Mouse (Mus musculus): Measurements from ENCODE around the gene Wfdc17. TPM values are rescaled to one million over a fixed set of nuclear protein-coding genes. Genes with fewer than 3 reads are reported as not detected.

Wfdc17 gene
- polyA plus RNA-seq, 1 experiment from 2014 or later: 0.59 TPM

DNA sequence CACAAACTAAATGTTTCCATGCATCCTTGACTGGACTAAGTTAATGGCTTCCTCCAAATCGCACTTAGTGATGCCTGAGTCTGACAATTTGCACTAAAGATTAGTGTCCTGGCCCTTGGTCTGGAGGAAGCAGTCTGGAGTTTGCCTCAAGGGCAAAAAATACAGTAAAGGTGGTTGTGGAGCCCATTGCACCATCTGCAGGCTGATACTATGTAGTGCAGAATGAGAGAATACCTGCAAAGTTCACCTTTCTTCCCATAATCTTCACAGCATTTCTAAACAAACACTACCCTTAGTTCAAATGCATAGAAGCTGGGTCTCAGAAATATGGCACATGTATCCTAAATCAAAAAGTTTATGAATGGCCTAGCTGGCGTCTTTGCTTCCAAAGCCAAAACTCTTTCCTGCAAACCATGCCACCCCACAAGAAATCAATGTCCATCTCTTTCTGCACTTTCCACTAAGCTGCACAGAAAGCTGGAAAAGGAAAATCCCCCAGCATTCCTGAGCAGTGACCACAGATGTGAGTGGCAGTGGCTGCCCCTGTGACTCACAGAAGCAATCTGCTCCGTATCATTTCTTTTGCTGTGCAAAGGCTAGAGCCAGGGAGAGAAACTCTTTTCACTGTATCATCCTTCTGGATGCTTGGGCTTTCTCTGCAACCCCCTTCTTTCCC, 25.1 kb downstream of the Wfdc17 start:
- no peak overlapping the region for H3K9ac ChIP-seq (replicated peaks; ENCODE audit: low read length)
- no peaks in the 10 kb centered on the region for H3K4me1 ChIP-seq (ENCODE audit: control insufficient read depth, insufficient read depth, low read length)
- H3K27me3 ChIP-seq (ENCODE audit: control insufficient read depth, insufficient read depth, low read length): no peaks in the 10 kb centered on the region
- DNase-seq (ENCODE audit: low spot score) (no peak), ATAC-seq (replicated peaks; ENCODE audit: insufficient number of reproducible peaks, low FRiP score, low TSS enrichment, low read depth) (no peak)
- H3K4me2 ChIP-seq (ENCODE audit: low read depth, low read length): no peak overlapping the region
- H3K9me3 ChIP-seq (replicated peaks; ENCODE audit: control insufficient read depth, low read length): no peaks in the 10 kb centered on the region
- H3K4me3 ChIP-seq (ENCODE audit: low read depth, low read length): no peak overlapping the region
- no peak overlapping the region for H3K27ac ChIP-seq (replicated peaks; ENCODE audit: low read depth, low read length)
- no peaks in the 10 kb centered on the region for H3K36me3 ChIP-seq (replicated peaks; ENCODE audit: control insufficient read depth, insufficient read depth, low read depth, low read length)
- 59% methylated on average over 3 of the region's 3 CpGs for WGBS

DNA sequence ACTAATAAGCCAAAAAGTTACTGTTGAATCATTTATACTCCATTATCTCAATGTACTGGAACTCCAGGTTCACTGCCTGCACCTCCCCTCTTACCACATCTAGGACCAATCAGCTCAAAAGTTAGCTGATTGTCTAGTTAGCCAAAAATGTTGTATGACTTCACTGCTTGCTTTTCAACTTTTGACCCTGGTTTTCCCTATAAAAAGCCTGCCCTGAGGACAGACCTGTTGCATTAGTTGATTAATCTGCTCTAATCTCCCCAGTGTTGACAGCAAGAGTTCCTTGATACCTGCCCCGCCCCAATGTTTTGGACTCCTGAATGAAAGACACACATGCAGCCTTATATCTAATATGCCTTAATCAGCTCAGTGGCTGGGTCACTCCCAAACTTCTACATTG, 27.3 kb downstream of the Wfdc17 start:
- H3K36me3 ChIP-seq (replicated peaks; ENCODE audit: control insufficient read depth, insufficient read depth, low read depth, low read length): no peaks in the 10 kb centered on the region
- no peaks in the 10 kb centered on the region for H3K27me3 ChIP-seq (ENCODE audit: control insufficient read depth, insufficient read depth, low read length)
- H3K4me2 ChIP-seq (ENCODE audit: low read depth, low read length): no peak overlapping the region
- DNase-seq (ENCODE audit: low spot score) (no peak), ATAC-seq (replicated peaks; ENCODE audit: insufficient number of reproducible peaks, low FRiP score, low TSS enrichment, low read depth) (no peak)
- 73% methylated on average over 1 of the region's 1 CpGs for WGBS
- no peak overlapping the region for H3K9ac ChIP-seq (replicated peaks; ENCODE audit: low read length)
- H3K27ac ChIP-seq (replicated peaks; ENCODE audit: low read depth, low read length): no peak overlapping the region
- no peaks in the 10 kb centered on the region for H3K4me1 ChIP-seq (ENCODE audit: control insufficient read depth, insufficient read depth, low read length)
- H3K4me3 ChIP-seq (ENCODE audit: low read depth, low read length): no peak overlapping the region
- no peaks in the 10 kb centered on the region for H3K9me3 ChIP-seq (replicated peaks; ENCODE audit: control insufficient read depth, low read length)

DNA sequence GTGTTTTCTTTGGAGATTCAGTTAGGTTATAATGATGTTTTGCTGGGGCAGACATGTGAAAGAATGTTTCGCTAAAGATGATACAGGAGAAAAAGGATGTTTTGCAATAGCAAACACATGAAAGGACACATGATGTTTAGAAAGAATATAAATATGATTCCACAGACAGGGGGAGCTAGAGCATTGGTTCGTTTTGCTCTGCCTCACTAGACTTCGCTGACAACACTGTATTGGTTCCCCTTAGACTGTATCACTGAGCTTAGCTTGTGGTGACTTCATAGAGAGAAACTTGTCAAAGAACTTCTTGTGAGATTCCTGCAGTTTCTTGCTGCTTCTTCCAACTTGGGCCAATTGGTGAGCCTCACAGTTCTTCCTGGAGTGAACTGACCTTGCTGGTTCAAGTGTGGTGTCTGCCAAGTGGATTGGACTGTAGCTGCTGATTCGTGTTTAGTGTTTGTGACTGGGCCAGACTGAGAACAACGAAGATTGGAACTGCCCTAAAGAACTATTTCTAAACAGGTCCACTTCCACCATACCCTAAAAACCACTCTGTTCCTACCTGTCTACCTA, 29.4 kb downstream of the Wfdc17 start:
- no peak overlapping the region for H3K4me2 ChIP-seq (ENCODE audit: low read depth, low read length)
- ATAC-seq (replicated peaks; ENCODE audit: insufficient number of reproducible peaks, low FRiP score, low TSS enrichment, low read depth) (no peak), DNase-seq (ENCODE audit: low spot score) (no peak)
- no peaks in the 10 kb centered on the region for H3K4me1 ChIP-seq (ENCODE audit: control insufficient read depth, insufficient read depth, low read length)
- H3K9me3 ChIP-seq (replicated peaks; ENCODE audit: control insufficient read depth, low read length): no peaks in the 10 kb centered on the region
- no peak overlapping the region for H3K4me3 ChIP-seq (ENCODE audit: low read depth, low read length)
- H3K27ac ChIP-seq (replicated peaks; ENCODE audit: low read depth, low read length): no peak overlapping the region
- no peaks in the 10 kb centered on the region for H3K27me3 ChIP-seq (ENCODE audit: control insufficient read depth, insufficient read depth, low read length)
- no peak overlapping the region for H3K9ac ChIP-seq (replicated peaks; ENCODE audit: low read length)
- no peaks in the 10 kb centered on the region for H3K36me3 ChIP-seq (replicated peaks; ENCODE audit: control insufficient read depth, insufficient read depth, low read depth, low read length)
- WGBS: 77% methylated on average over 5 of the region's 5 CpGs

DNA sequence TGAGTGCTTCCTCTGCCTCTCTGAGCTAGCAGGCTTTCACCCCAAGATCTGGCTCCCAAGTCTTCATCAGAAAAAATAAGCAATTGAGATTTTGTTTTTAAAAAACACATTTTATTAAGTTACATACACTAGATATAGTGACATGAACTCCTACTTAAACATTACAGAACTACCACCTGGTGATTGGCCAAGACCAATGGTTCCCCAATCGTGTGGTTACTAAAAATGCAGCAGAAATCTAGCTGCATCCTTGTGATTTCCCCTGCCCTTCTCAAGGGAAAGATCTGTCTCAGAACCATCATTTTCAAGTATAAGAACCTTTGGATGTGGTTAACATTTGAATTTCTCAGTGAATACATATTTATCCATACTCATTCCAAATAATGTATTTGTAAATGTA, 30.4 kb downstream of the Wfdc17 start:
- ATAC-seq (replicated peaks; ENCODE audit: insufficient number of reproducible peaks, low FRiP score, low TSS enrichment, low read depth) (no peak), DNase-seq (ENCODE audit: low spot score) (no peak)
- no peaks in the 10 kb centered on the region for H3K27me3 ChIP-seq (ENCODE audit: control insufficient read depth, insufficient read depth, low read length)
- no peaks in the 10 kb centered on the region for H3K9me3 ChIP-seq (replicated peaks; ENCODE audit: control insufficient read depth, low read length)
- H3K36me3 ChIP-seq (replicated peaks; ENCODE audit: control insufficient read depth, insufficient read depth, low read depth, low read length): no peaks in the 10 kb centered on the region
- H3K4me3 ChIP-seq (ENCODE audit: low read depth, low read length): no peak overlapping the region
- whole genome bisulfite sequencing: 80% methylated on average over 1 of the region's 1 CpGs
- H3K4me2 ChIP-seq (ENCODE audit: low read depth, low read length): no peak overlapping the region
- H3K4me1 ChIP-seq (ENCODE audit: control insufficient read depth, insufficient read depth, low read length): no peaks in the 10 kb centered on the region
- no peak overlapping the region for H3K9ac ChIP-seq (replicated peaks; ENCODE audit: low read length)
- H3K27ac ChIP-seq (replicated peaks; ENCODE audit: low read depth, low read length): no peak overlapping the region

DNA sequence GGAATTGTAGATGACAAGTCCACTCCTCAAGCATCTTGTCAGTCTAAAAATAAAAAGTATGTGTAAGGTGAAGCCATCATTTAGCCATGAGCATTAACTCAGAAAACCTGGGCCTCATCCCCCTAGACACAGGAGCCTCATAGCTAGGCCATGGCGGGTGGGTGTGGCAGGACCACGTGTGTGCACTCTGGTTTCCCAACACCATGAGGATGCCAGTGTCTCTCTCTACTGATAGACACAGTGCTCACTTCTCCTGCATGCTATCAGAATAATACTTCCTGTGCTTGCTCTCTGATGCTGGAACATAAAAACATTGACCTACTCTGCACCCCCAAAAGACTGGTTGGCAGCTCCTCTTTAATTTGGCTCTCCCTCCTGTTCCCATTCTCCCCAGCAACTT, 32.1 kb downstream of the Wfdc17 start:
- H3K4me1 ChIP-seq (ENCODE audit: control insufficient read depth, insufficient read depth, low read length): no peaks in the 10 kb centered on the region
- H3K4me2 ChIP-seq (ENCODE audit: low read depth, low read length): no peak overlapping the region
- H3K27ac ChIP-seq (replicated peaks; ENCODE audit: low read depth, low read length): no peak overlapping the region
- ATAC-seq (replicated peaks; ENCODE audit: insufficient number of reproducible peaks, low FRiP score, low TSS enrichment, low read depth) (no peak), DNase-seq (ENCODE audit: low spot score) (no peak)
- H3K36me3 ChIP-seq (replicated peaks; ENCODE audit: control insufficient read depth, insufficient read depth, low read depth, low read length): no peaks in the 10 kb centered on the region
- H3K9me3 ChIP-seq (replicated peaks; ENCODE audit: control insufficient read depth, low read length): no peaks in the 10 kb centered on the region
- no peak overlapping the region for H3K9ac ChIP-seq (replicated peaks; ENCODE audit: low read length)
- WGBS: 70% methylated on average over 2 of the region's 2 CpGs
- no peak overlapping the region for H3K4me3 ChIP-seq (ENCODE audit: low read depth, low read length)
- H3K27me3 ChIP-seq (ENCODE audit: control insufficient read depth, insufficient read depth, low read length): no peaks in the 10 kb centered on the region

DNA sequence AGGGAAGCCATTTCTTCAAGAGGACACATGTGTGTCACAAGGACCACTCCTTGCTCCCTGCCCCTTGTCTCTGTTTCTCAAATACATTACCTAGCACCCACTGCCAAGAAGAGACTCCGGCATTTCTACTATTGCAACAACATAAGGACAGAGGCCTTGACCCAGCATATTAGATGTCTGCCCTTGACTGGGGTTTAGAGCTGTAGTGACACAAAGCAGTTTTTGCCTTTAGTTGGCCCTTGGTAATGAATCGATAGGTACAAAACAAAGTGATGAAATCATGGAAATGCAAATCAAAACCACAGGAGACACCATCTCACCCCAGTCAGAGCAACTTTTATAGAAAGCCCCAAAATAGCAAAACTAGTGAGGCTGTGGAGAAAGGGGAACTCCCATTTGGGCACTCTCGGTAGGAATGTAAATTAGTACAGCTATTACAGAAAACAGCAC, 33.3 kb downstream of the Wfdc17 start:
- Histone ChIP-seq H3K36me3 (replicated peaks; ENCODE audit: control insufficient read depth, insufficient read depth, low read depth, low read length) (no peaks in the 10 kb centered on the region), H3K4me1 (ENCODE audit: control insufficient read depth, insufficient read depth, low read length) (no peaks in the 10 kb centered on the region), H3K4me2 (ENCODE audit: low read depth, low read length) (no peak overlapping the region), H3K27me3 (ENCODE audit: control insufficient read depth, insufficient read depth, low read length) (no peaks in the 10 kb centered on the region), H3K27ac (replicated peaks; ENCODE audit: low read depth, low read length) (no peak overlapping the region), H3K9me3 (replicated peaks; ENCODE audit: control insufficient read depth, low read length) (no peaks in the 10 kb centered on the region), H3K4me3 (ENCODE audit: low read depth, low read length) (no peak overlapping the region), H3K9ac (replicated peaks; ENCODE audit: low read length) (no peak overlapping the region)
- no peak for ATAC-seq (replicated peaks; ENCODE audit: insufficient number of reproducible peaks, low FRiP score, low TSS enrichment, low read depth)
- no peak for DNase-seq (ENCODE audit: low spot score)
- WGBS: 79% methylated on average over 3 of the region's 3 CpGs

DNA sequence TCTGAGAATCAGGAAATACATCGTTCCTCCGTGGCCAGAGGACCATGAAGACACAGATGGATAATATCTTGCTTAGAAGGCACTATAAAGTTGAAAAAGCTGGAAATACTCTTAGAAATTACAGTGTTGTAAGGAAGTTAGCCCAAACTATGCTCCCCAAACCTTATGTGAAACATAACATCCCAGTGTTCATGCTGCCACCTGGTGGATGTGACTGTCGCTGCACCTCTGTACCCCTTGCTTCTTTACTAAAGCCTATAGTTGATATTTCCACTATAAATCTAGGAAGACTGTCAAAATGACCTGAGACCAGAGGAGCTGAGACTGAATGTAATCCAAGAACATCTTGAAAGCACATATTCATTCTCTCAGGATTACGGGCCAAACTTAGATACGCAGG, 35.5 kb downstream of the Wfdc17 start:
- H3K9ac ChIP-seq (replicated peaks; ENCODE audit: low read length): no peak overlapping the region
- 30% methylated on average over 5 of the region's 5 CpGs for WGBS
- no peaks in the 10 kb centered on the region for H3K9me3 ChIP-seq (replicated peaks; ENCODE audit: control insufficient read depth, low read length)
- H3K27ac ChIP-seq (replicated peaks; ENCODE audit: low read depth, low read length): no peak overlapping the region
- DNase-seq (ENCODE audit: low spot score) (peak; percentile 86), ATAC-seq (replicated peaks; ENCODE audit: insufficient number of reproducible peaks, low FRiP score, low TSS enrichment, low read depth) (no peak)
- H3K4me2 ChIP-seq (ENCODE audit: low read depth, low read length): no peak overlapping the region
- H3K27me3 ChIP-seq (ENCODE audit: control insufficient read depth, insufficient read depth, low read length): no peaks in the 10 kb centered on the region
- H3K36me3 ChIP-seq (replicated peaks; ENCODE audit: control insufficient read depth, insufficient read depth, low read depth, low read length): no peaks in the 10 kb centered on the region
- no peaks in the 10 kb centered on the region for H3K4me1 ChIP-seq (ENCODE audit: control insufficient read depth, insufficient read depth, low read length)
- no peak overlapping the region for H3K4me3 ChIP-seq (ENCODE audit: low read depth, low read length)

DNA sequence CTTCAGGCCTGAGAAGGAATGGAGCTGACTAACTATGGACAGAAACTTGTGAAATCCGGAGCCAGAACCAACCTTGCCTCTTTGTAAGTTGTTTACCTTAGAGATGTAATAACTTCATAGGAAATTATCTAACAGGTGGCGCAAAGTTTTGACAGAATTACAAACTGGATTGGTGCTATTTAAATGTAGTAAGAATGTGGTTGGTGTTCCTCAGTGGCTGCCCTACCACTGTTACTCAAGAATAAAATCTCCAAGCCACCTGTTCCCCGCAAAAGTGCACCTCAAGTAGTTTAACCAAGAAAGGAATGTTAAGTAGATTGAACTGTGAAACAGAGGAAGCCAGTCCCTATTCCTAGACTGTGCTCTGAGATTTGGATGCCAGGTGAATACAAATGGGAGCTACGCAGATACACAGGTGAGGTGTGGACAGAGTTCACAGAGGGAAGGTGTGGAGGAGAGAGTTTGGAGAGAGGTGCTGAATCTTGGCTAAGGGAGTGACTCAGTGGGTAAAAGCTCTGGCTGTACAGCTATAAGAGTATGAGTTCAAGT, 36.7 kb downstream of the Wfdc17 start:
- Histone ChIP-seq H3K27ac (replicated peaks; ENCODE audit: low read depth, low read length) (no peak overlapping the region), H3K4me1 (ENCODE audit: control insufficient read depth, insufficient read depth, low read length) (no peaks in the 10 kb centered on the region), H3K4me2 (ENCODE audit: low read depth, low read length) (no peak overlapping the region), H3K9ac (replicated peaks; ENCODE audit: low read length) (no peak overlapping the region), H3K27me3 (ENCODE audit: control insufficient read depth, insufficient read depth, low read length) (no peaks in the 10 kb centered on the region), H3K9me3 (replicated peaks; ENCODE audit: control insufficient read depth, low read length) (no peaks in the 10 kb centered on the region), H3K4me3 (ENCODE audit: low read depth, low read length) (no peak overlapping the region), H3K36me3 (replicated peaks; ENCODE audit: control insufficient read depth, insufficient read depth, low read depth, low read length) (no peaks in the 10 kb centered on the region)
- DNase-seq (ENCODE audit: low spot score): no peak
- WGBS: 81% methylated on average over 4 of the region's 4 CpGs
- ATAC-seq (replicated peaks; ENCODE audit: insufficient number of reproducible peaks, low FRiP score, low TSS enrichment, low read depth): no peak
